Mouse (Mus musculus): Measurements from ENCODE around the gene Crygs.

The Crygs gene

GRCm38 (mm10) chr16:22811477-22811876 is at the start of gene Crygs:
TSS of gene Crygs (minus strand) at chr16:22811577.
- no peak for DNase-seq (ENCODE audit: extremely low read depth, insufficient read length, low spot score)

DNA sequence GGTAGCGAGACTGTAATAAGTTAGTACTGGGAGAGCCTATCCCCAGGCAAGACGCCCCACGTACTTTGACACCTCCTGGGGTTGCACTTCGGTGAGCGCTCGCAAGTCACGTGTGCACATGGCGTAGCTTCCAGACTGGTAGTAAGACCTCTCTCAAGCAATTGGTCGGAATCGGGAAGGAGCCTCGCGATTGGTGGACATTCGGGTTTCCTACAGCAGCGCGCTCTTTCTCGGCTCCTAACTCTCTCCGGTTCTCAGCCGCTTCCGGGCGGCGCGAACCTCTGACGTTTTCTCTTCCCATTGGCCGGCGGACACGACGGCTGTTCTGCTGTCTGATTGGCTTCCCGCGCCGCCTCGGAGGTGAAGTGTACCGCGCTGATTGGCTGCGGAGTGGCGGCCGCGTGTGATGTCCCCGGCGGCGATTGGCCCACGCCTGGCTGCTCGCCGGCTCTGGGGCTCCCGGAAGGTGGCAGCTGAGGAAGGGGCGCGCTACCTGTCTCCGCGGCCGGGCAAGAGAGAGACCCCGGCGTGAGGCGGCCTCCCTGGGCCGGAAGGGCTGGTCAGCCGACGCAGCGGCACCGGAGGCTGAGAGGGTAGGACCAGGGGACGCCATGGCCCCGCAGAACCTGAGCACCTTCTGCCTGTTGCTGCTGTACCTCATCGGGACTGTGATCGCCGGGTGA is 46.2 kb upstream of the Crygs start, which contains the start of the genes Tbccd1 and Dnajb11:
Gene Tbccd1, minus strand, starts transcription at position 239 of the 683 bp plus-strand sequence.
Gene Dnajb11, plus strand, starts transcription at position 415 of the 683 bp plus-strand sequence.
- DNase-seq (ENCODE audit: extremely low read depth, insufficient read length, low spot score) = peak; percentile 99

- DNase-seq (ENCODE audit: extremely low read depth, insufficient read length, low spot score) = no peak
These were observed 45.4 kb upstream of the Crygs start for GRCm38 (mm10) chr16:22856773-22857172.

DNA sequence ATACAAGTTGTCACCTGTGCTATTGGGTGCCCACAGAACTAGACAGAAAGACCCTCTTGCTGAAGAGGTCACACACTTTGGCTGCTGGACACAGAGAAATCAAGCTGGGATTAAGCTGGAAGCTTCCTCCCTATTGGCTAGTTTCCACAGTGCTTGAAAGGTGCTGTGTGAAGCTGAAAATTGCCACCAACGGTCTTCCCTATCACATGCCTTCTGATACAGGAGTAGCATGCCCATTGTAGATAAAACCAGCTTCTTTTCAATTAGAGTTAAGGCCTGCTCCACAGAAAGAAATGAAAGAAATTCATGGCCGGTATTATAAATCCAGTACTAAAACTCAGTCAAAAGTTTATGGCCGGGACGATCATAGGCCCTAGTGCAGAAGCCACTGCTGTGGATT is 41.3 kb upstream of the Crygs start:
- DNase-seq (ENCODE audit: extremely low read depth, insufficient read length, low spot score) = no peak

DNA sequence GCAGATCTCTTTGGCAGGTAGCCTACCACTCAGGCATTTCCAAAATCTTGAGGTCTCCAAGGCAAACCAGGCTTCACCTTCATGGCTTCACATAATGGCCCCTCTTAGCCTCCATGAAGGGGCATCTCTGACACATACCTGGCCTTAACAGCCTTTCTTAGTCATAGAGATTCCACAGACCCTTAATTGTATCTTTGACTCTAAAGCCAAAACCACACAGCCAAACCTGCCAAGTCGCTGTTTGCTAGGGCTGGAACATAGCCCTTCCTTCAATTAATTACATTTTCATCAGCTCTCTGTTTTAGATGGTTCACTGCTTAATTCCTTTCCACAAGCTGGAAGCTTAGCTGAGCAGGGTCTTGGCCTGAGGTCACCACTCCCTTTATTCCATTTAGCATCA is 37.0 kb upstream of the Crygs start:
- peak; percentile 53 for DNase-seq (ENCODE audit: extremely low read depth, insufficient read length, low spot score)

GRCm38 (mm10) chr16:22847686-22848085 is 36.3 kb upstream of the Crygs start:
- DNase-seq (ENCODE audit: extremely low read depth, insufficient read length, low spot score) = no peak

DNA sequence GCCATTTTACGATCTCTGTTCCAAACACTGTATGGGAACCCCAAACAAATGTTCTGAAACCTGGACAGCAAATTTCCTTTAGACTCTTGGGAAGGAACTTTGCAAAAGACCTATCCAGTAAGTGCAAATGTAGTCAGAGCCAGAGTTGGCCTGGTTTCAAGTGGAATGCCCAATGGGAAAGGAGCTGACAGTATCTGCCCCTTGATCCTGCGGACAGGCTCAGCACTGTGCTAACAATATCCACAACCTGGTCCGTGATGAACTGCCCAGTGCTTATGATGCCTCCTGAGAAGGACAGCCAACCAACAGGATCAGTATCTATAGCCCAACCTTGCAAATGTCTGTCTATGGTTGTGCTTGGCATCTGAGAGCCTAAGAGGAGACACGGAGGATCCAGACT is 34.1 kb upstream of the Crygs start:
- DNase-seq (ENCODE audit: extremely low read depth, insufficient read length, low spot score) = no peak

DNA sequence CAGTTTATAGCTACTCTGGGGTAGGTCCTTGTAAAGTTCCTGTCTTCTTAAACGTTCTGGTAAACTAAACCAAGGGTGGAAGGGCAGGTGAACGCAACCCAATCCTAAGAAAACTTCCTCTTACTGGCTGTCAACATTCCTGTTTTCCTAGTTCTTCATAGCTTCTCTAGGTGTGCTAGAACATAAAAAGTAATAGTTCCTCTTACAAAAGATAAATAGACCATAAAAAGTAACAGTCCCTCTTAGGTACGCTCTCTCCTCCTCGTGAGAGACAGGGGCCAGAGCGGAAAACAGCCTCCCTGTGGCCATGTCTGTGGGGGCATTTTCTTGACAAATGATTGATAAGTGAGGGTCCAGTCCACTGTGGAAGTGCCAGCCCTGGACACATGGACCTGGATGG is 33.5 kb upstream of the Crygs start:
- DNase-seq (ENCODE audit: extremely low read depth, insufficient read length, low spot score) = no peak

DNA sequence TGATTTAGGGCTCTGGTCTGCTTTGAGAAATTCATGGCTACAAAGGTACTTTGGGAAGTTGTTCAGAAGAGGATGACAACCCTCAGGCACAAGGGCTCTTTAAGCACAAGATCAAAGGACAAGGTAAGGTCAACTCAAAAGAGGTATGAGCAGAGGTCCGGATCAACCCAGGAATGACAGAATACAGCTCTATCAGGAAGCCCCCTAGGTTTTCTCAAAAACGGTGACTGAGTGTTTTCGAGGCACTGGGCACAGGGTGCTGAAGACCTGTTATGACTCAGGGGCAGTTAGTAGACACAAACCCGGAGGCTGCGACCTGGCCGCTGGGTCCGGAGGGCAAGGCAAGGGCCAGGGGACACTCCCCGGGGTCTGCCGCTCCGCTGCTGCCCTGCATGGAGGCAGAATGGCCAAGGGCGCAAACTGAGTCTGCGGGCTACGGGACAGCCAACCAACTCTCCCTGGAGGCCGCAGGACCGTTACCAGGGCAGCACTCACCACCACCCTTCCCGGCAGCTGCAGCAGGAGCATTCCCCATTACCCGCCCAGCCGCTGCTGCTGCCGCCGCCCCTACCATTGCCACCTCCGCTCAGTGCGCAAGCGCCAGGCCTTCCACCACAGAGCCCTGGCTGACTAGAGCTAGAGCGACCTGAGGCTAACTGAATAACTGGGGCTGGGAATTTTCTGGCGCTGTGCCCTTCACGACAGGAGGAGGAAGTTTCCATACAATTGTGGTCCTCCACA is 32.9 kb upstream of the Crygs start:
- no peak for DNase-seq (ENCODE audit: extremely low read depth, insufficient read length, low spot score)

DNA sequence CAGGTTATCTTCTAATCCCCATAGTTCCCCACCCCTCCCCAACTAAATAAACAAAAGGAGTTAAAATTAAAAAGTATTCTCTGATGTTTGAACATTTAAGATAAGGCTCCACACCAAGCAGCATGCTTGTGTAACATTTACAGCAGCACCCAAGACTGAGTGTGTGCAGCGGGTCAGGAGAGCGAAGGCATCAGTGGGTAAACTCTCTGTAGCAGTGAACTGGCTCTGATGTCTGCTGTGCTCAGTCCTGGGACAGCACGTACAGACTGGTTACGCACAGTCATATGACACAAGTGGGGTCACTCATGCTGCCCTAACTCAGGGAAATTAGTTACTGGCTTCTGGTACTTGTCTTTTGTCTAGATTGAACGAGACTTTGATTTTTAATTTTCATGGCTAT is 31.5 kb upstream of the Crygs start:
- DNase-seq (ENCODE audit: extremely low read depth, insufficient read length, low spot score) = no peak

- DNase-seq (ENCODE audit: extremely low read depth, insufficient read length, low spot score) = peak; percentile 81
These were observed 27.9 kb upstream of the Crygs start for GRCm38 (mm10) chr16:22839146-22839857.

GRCm38 (mm10) chr16:22832932-22833525 is 21.7 kb upstream of the Crygs start:
- DNase-seq (ENCODE audit: extremely low read depth, insufficient read length, low spot score) = no peak

DNA sequence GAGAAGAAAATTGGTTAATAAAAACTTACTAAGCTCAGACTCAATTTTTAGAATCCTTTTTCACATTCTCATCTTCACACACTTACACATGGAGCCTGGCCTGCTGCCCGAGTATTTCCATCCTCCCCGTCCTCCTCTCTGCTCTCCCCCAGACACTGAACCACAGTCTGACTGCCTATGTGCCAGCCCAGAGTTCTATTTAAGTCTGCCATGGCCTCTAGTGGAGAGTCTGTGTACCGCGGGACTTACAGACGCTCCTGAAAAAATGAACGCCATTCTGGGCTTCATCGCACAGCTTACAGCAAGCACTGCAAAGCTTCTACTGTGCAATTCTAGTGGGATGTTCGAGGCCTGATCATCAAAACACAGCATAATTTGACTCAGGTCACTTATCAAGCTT is 9.4 kb upstream of the Crygs start:
- DNase-seq (ENCODE audit: extremely low read depth, insufficient read length, low spot score) = no peak

- DNase-seq (ENCODE audit: extremely low read depth, insufficient read length, low spot score) = no peak
These were observed 3.8 kb downstream of the Crygs start for GRCm38 (mm10) chr16:22807468-22808070.

GRCm38 (mm10) chr16:22802786-22803185 is 8.6 kb downstream of the Crygs start:
- DNase-seq (ENCODE audit: extremely low read depth, insufficient read length, low spot score) = no peak

GRCm38 (mm10) chr16:22800849-22801109 is 10.6 kb downstream of the Crygs start:
- no peak for DNase-seq (ENCODE audit: extremely low read depth, insufficient read length, low spot score)

DNA sequence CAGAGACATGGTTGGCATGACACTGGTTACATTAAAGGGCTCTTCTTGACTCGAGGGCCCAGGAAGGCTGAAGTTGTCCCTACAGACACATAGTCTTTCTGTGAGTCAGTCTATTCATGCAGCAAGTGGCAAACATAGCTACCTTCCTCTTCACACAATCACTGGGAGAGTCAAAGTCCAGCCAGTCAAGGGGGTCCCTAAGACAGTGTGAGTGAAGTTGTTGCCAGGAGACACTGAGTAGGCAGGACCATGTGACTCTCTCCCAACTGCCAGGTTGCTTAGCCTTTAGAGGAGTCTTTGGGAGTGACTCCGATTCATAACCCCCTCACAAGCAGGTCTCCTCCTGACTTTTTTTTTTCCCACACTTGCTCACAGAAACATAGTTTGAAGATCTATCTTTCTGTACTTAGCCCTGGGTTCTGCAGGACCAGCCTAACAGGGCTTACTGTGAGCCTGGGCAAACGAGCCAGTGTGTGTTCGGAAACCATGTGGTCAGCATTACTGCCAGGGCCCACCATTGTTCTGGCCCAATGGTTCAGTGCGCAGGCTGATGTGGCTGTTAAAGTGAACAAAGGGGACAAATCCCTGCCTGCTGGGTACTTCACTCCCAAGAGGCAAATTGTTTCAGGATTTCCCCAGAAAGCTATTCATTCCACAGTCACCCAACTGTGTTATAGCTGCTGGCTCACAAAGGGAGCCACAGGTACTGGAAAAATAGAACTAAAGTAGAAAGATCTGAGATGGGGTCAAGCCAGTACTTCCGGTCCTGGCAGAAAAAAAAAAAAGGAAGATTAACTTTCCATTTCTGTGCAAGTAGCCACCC is 11.1 kb downstream of the Crygs start:
- DNase-seq (ENCODE audit: extremely low read depth, insufficient read length, low spot score) = no peak

DNA sequence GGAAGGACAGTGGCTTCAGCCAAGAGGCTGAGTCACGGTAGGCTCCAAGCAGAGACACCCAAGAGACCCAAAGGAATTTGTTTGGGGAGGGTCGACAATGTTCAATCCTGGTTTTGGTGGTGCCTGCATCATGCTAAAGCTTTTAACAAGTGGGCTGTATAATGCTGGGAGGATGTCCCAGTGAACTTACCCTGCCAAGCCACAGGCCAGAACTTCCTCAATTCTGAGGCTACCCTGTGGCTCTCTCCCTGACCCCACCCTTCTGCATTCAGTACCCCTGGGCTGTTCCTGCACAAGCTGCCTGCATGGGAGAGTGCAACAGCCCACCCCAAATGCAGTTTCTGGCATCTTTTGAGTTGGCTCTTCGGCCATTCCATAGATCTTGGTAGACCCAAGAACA is 12.9 kb downstream of the Crygs start:
- no peak for DNase-seq (ENCODE audit: extremely low read depth, insufficient read length, low spot score)

DNA sequence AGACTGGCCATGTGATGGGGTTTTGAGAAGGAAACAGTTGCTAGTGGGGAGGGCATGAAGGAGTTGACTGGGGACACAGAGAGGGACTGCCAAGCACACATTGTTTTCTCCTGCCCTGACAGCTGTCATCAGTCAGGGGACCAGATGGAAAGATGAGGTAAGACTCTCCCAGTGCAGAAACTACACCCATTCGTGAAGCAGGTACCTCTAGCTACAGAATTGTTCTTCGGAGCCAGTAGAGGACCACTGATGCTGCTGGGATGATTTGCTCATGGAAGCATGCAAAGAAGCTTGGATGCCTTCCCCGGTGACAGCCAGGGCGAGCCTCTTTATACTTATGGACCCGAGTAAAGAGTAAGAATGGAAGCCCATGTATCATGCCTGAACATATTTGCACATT is 13.9 kb downstream of the Crygs start:
- no peak for DNase-seq (ENCODE audit: extremely low read depth, insufficient read length, low spot score)

- no peak for DNase-seq (ENCODE audit: extremely low read depth, insufficient read length, low spot score)
These were observed 15.9 kb downstream of the Crygs start for GRCm38 (mm10) chr16:22795497-22795896.

All from 3134 (cell line).